Mouse (Mus musculus) neural tube, embryonic 11.5 days (tissue): ENCODE measurements around the gene Rapgefl1. TPM values are rescaled to one million over a fixed set of nuclear protein-coding genes. Genes with fewer than 3 reads are reported as not detected.

Source experiments
- ATAC-seq: fragments of 200-750 bp; cut with Nextera tagmentation; 2 replicates; pipeline ENCODE4 v1.8.0; 2017; ENCODE audit warnings: moderate number of reproducible peaks, mild to moderate bottlenecking, moderate TSS enrichment, moderate library complexity; ENCODE audit not compliant: insufficient read depth, low FRiP score, low TSS enrichment
- DNase-seq: peaks from one replicate; pipeline ENCODE4 v3.0.0-alpha.2; 2015; ENCODE audit warnings: low spot score
- H3K27ac ChIP-seq: fragments of 300-500 bp; sonication (generic); 2 replicates; pipeline ENCODE4 v1.5.1; 2014; ENCODE audit warnings: low read depth, mild to moderate bottlenecking, low read length
- H3K27me3 ChIP-seq: fragments of 300-500 bp; sonication (generic); 2 replicates; pipeline ENCODE4 v1.6.1; 2014; ENCODE audit warnings: mild to moderate bottlenecking, low read length, mixed read lengths; ENCODE audit not compliant: control insufficient read depth, insufficient read depth
- H3K36me3 ChIP-seq: fragments of 300-500 bp; sonication (generic); 2 replicates; pipeline ENCODE4 v1.6.1; 2014; ENCODE audit warnings: mild to moderate bottlenecking, low read length, moderate library complexity, mixed read lengths; ENCODE audit not compliant: control insufficient read depth, insufficient read depth
- H3K4me1 ChIP-seq: fragments of 300-500 bp; sonication (generic); 2 replicates; pipeline ENCODE4 v1.6.1; 2014; ENCODE audit warnings: low read length, mixed read lengths; ENCODE audit not compliant: control insufficient read depth, insufficient read depth
- H3K4me2 ChIP-seq: fragments of 300-500 bp; sonication (generic); 2 replicates; pipeline ENCODE4 v1.6.1; 2014; ENCODE audit warnings: low read depth, mild to moderate bottlenecking, moderate library complexity
- H3K4me3 ChIP-seq: fragments of 300-500 bp; sonication (generic); 2 replicates; pipeline ENCODE4 v1.5.1; 2014; ENCODE audit warnings: low read depth, low read length
- H3K9ac ChIP-seq: fragments of 300-500 bp; sonication (generic); 2 replicates; pipeline ENCODE4 v1.6.1; 2014; ENCODE audit warnings: mild to moderate bottlenecking, low read length
- H3K9me3 ChIP-seq: fragments of 300-500 bp; sonication (generic); 2 replicates; pipeline ENCODE4 v1.6.1; 2016; ENCODE audit warnings: low read length; ENCODE audit not compliant: control insufficient read depth
- WGBS: fragments of 180-500 bp; shearing (Covaris S2); extraction: QIAGEN DNeasy Blood & Tissue Kit; methylation state at CpG from one replicate; pipeline ENCODE4 v1.1.7; 2014; 5-methylcytosine and 5-hydroxymethylcytosine counted together
- polyA plus RNA-seq: library from polyadenylated mRNA; unstranded; fragments of >200 nt; fragmentation: Nextera tagmentation; extraction: Ambion mirVana; gene quantifications from 2 replicates; pipeline ENCODE4 v1.2.1, GENCODE M21; 2014

The Rapgefl1 gene
- polyA plus RNA-seq, 1 experiment from 2014 or later: 2.8 TPM

GRCm38 (mm10) chr11:98873900-98874299, 37.3 kb downstream of the Rapgefl1 start:
- Histone ChIP-seq H3K27ac (no peak overlapping the region), H3K9ac (no peak overlapping the region), H3K27me3 (no peaks in the 10 kb centered on the region), H3K9me3 (no peaks in the 10 kb centered on the region), H3K4me3 (no peak overlapping the region), H3K4me1 (no peaks in the 10 kb centered on the region), H3K36me3 (no peaks in the 10 kb centered on the region), H3K4me2 (no peak overlapping the region)
- 96% methylated on average over 9 of the region's 9 CpGs for WGBS
- ATAC-seq: no peak
- no peak for DNase-seq

- H3K36me3 ChIP-seq: no peaks in the 10 kb centered on the region
These were observed 40.4 kb downstream of the Rapgefl1 start for GRCm38 (mm10) chr11:98877001-98877400.

GRCm38 (mm10) chr11:98887703-98888102, 51.1 kb downstream of the Rapgefl1 start:
- Histone ChIP-seq H3K4me2 (no peak overlapping the region), H3K36me3 (peaks cover 10% of the 10 kb centered on the region), H3K4me1 (no peaks in the 10 kb centered on the region), H3K4me3 (no peak overlapping the region), H3K27me3 (no peaks in the 10 kb centered on the region), H3K27ac (no peak overlapping the region), H3K9me3 (no peaks in the 10 kb centered on the region), H3K9ac (no peak overlapping the region)
- ATAC-seq: no peak
- no peak for DNase-seq
- WGBS: 99% methylated on average over 3 of the region's 3 CpGs

More at GRCm38 (mm10) chr11:98877001-98877400, 40.4 kb downstream of the Rapgefl1 start:
- Histone ChIP-seq H3K27me3 (no peaks in the 10 kb centered on the region), H3K9ac (no peak overlapping the region), H3K4me1 (no peaks in the 10 kb centered on the region), H3K4me3 (no peak overlapping the region), H3K9me3 (no peaks in the 10 kb centered on the region), H3K27ac (no peak overlapping the region), H3K4me2 (no peak overlapping the region)
- ATAC-seq (no peak), DNase-seq (no peak)
- 86% methylated on average over 9 of the region's 9 CpGs for WGBS

GRCm38 (mm10) chr11:98889077-98889476, 52.5 kb downstream of the Rapgefl1 start:
- Histone ChIP-seq H3K36me3 (peaks cover 19% of the 10 kb centered on the region), H3K4me1 (no peaks in the 10 kb centered on the region), H3K27me3 (no peaks in the 10 kb centered on the region), H3K27ac (no peak overlapping the region), H3K9ac (no peak overlapping the region), H3K9me3 (no peaks in the 10 kb centered on the region), H3K4me2 (no peak overlapping the region), H3K4me3 (no peak overlapping the region)
- DNase-seq (no peak), ATAC-seq (no peak)
- WGBS: 98% methylated on average over 4 of the region's 4 CpGs

- no peak overlapping the region for H3K27ac ChIP-seq
- H3K27me3 ChIP-seq: no peaks in the 10 kb centered on the region
- no peaks in the 10 kb centered on the region for H3K4me1 ChIP-seq
- H3K36me3 ChIP-seq: peaks cover 20% of the 10 kb centered on the region
- H3K9me3 ChIP-seq: no peaks in the 10 kb centered on the region
- no peak overlapping the region for H3K4me2 ChIP-seq
- DNase-seq (no peak), ATAC-seq (no peak)
- no peak overlapping the region for H3K4me3 ChIP-seq
- WGBS: 91% methylated on average over 5 of the region's 5 CpGs
- H3K9ac ChIP-seq: no peak overlapping the region
These were observed 53.4 kb downstream of the Rapgefl1 start for GRCm38 (mm10) chr11:98889977-98890376.

GRCm38 (mm10) chr11:98892426-98892825, 55.8 kb downstream of the Rapgefl1 start:
- 47% methylated on average over 5 of the region's 5 CpGs for WGBS
- Histone ChIP-seq H3K27ac (no peak overlapping the region), H3K27me3 (no peaks in the 10 kb centered on the region), H3K9ac (no peak overlapping the region), H3K4me2 (no peak overlapping the region), H3K4me3 (no peak overlapping the region), H3K9me3 (no peaks in the 10 kb centered on the region), H3K36me3 (peaks cover 20% of the 10 kb centered on the region), H3K4me1 (no peaks in the 10 kb centered on the region)
- ATAC-seq (no peak), DNase-seq (no peak)

GRCm38 (mm10) chr11:98900529-98901125, 64.0 kb downstream of the Rapgefl1 start:
- no peak overlapping the region for H3K4me3 ChIP-seq
- H3K9me3 ChIP-seq: no peaks in the 10 kb centered on the region
- DNase-seq (no peak), ATAC-seq (no peak)
- WGBS: 85% methylated on average over 12 of the region's 12 CpGs
- H3K4me1 ChIP-seq: peaks cover 10% of the 10 kb centered on the region
- no peak overlapping the region for H3K9ac ChIP-seq
- H3K4me2 ChIP-seq: no peak overlapping the region
- H3K27me3 ChIP-seq: no peaks in the 10 kb centered on the region
- H3K36me3 ChIP-seq: peaks cover 15% of the 10 kb centered on the region
- H3K27ac ChIP-seq: no peak overlapping the region

- Histone ChIP-seq H3K4me1 (peaks cover 10% of the 10 kb centered on the region), H3K9me3 (no peaks in the 10 kb centered on the region), H3K36me3 (peaks cover 11% of the 10 kb centered on the region), H3K27ac (no peak overlapping the region), H3K27me3 (no peaks in the 10 kb centered on the region), H3K4me2 (no peak overlapping the region), H3K9ac (peak overlapping the region; percentile 5; the same call in 1 of the 2 replicates), H3K4me3 (no peak overlapping the region)
- DNase-seq: peak; percentile 34
- no peak for ATAC-seq
- 4% methylated on average over 10 of the region's 10 CpGs for WGBS
These were observed 66.1 kb downstream of the Rapgefl1 start for GRCm38 (mm10) chr11:98902621-98903245.
